Mouse (Mus musculus) ES-Bruce4 (cell line): ENCODE data around the gene Apoc4. TPM values are rescaled to one million over a fixed set of nuclear protein-coding genes. Genes with fewer than 3 reads are reported as not detected.

Experiments used
- H3K27ac ChIP-seq: 2 replicates; pipeline ENCODE4 v1.5.1; 2012; ENCODE audit warnings: low read length, inconsistent platforms; ENCODE audit not compliant: insufficient read depth
- H3K27me3 ChIP-seq: 2 replicates; pipeline ENCODE4 v1.6.1; 2012; ENCODE audit warnings: mild to moderate bottlenecking, low read length, inconsistent platforms; ENCODE audit not compliant: control insufficient read depth, poor library complexity, insufficient read depth, severe bottlenecking
- H3K36me3 ChIP-seq: 2 replicates; pipeline ENCODE4 v1.6.1; 2012; ENCODE audit warnings: inconsistent platforms, mild to moderate bottlenecking, low read length, moderate library complexity; ENCODE audit not compliant: control insufficient read depth, poor library complexity, insufficient read depth, severe bottlenecking
- H3K4me1 ChIP-seq: one replicate; pipeline ENCODE4 v1.8.1; 2011; ENCODE audit warnings: low read length; ENCODE audit not compliant: control insufficient read depth, insufficient read depth
- H3K4me3 ChIP-seq: 2 replicates; pipeline ENCODE4 v1.5.1; 2011; ENCODE audit warnings: low read depth, mild to moderate bottlenecking, low read length
- H3K9ac ChIP-seq: 2 replicates; pipeline ENCODE4 v1.6.1; 2012; ENCODE audit warnings: low read depth, mild to moderate bottlenecking, inconsistent platforms; ENCODE audit not compliant: poor library complexity, severe bottlenecking
- H3K9me3 ChIP-seq: replicated peaks from 2 replicates; pipeline ENCODE4 v1.6.1; 2012; ENCODE audit warnings: mild to moderate bottlenecking, low read length, inconsistent platforms; ENCODE audit not compliant: control insufficient read depth, poor library complexity, insufficient read depth, severe bottlenecking
- CTCF ChIP-seq: IDR thresholded peaks from one replicate; pipeline ENCODE4 v1.8.1; 2011; ENCODE audit warnings: low read depth, low read length
- EP300 ChIP-seq: IDR thresholded peaks from 2 replicates; pipeline ENCODE4 v1.6.1; 2011; ENCODE audit warnings: low read depth, low read length; ENCODE audit not compliant: insufficient read depth
- POLR2A ChIP-seq: IDR thresholded peaks from one replicate; pipeline ENCODE4 v1.8.1; 2011; ENCODE audit warnings: low read length; ENCODE audit not compliant: insufficient read depth
- polyA plus RNA-seq: library from polyadenylated mRNA; stranded (reverse); fragments of >200 nt; gene quantifications from 2 replicates; pipeline ENCODE4 v1.2.4, GENCODE M21; 2011; ENCODE audit warnings: low read depth; ENCODE audit not compliant: missing spikeins, insufficient read depth, insufficient read length

Apoc4 gene
- polyA plus RNA-seq, 1 experiment, result 1.1 TPM

DNA sequence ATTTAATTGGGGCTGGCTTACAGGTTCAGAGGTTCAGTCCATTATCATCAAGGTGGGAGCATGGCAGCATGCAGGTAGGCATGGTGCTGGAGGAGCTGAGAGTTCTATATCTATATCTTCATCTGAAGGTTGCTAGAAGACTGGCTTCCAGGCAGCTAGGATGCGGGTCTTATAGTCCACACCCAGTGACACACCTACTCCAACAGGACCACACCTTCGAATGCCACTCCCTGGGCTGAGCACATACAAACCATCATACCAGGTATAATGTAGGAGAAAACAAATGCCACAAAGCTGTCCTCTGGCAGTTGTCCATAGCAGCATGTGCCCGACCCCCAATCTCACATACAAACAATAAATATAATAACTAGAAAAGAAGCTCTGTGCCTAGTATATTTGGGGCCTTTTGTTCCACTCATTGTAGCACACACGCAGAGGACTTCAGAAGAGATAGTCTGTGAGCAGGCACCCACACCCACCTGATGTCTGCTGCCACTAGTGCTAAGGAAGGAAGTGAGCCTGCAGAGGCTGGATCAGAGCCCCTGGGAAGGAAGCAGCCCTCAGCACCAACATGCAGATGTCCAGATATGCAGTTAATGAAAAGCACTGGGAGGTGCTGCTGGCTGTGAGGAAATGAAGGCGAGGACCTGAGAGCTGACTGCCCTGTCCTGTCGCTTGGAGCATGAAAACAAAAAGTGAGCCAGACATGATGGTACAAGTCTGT, 30.1 kb downstream of the Apoc4 start:
- H3K27me3 ChIP-seq, result no peaks in the 10 kb centered on the region
- H3K4me1 ChIP-seq, result no peaks in the 10 kb centered on the region
- H3K9me3 ChIP-seq, result no peaks in the 10 kb centered on the region
- H3K36me3 ChIP-seq, result peaks cover 8% of the 10 kb centered on the region
- no peak overlapping the region for H3K9ac ChIP-seq
- H3K4me3 ChIP-seq, result no peak overlapping the region
- no peak for TF ChIP-seq CTCF
- no peak for TF ChIP-seq POLR2A
- no peak for TF ChIP-seq EP300
- H3K27ac ChIP-seq, result no peak overlapping the region; the same call in 1 of the 2 replicates

DNA sequence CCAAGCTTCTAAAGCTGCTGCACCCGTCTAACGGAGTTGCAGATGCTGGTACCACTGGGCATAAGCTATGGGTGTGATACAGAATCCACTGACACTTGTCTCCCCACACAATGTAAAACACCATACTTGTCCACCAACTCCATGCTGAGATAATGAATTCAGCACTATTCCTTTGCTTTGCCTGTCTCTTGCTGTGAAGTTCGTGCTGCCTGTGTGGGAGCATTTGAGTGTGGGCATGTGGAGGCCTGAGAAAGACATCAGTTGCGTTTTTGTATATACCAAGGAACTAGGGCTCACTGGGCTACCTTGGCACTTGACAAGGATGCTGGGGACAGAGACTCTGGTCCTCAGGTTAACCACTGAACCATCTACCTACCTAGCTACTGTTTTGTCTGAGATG, 40.1 kb downstream of the Apoc4 start:
- Histone ChIP-seq H3K27ac (peak overlapping the region; percentile 30; the same call in 1 of the 2 replicates), H3K9ac (no peak overlapping the region), H3K36me3 (peaks cover 35% of the 10 kb centered on the region), H3K9me3 (no peaks in the 10 kb centered on the region), H3K4me1 (no peaks in the 10 kb centered on the region), H3K4me3 (no peak overlapping the region), H3K27me3 (no peaks in the 10 kb centered on the region)
- TF ChIP-seq CTCF (no peak), POLR2A (no peak), EP300 (no peak)

GRCm38 (mm10) chr7:19635074-19635827, 46.0 kb downstream of the Apoc4 start:
- no peak for TF ChIP-seq EP300
- TF ChIP-seq CTCF, result no peak
- no peak for TF ChIP-seq POLR2A
- no peaks in the 10 kb centered on the region for H3K9me3 ChIP-seq
- H3K27ac ChIP-seq, result no peak overlapping the region
- no peak overlapping the region for H3K4me3 ChIP-seq
- H3K9ac ChIP-seq, result no peak overlapping the region
- H3K4me1 ChIP-seq, result no peaks in the 10 kb centered on the region
- no peaks in the 10 kb centered on the region for H3K27me3 ChIP-seq
- peaks cover 30% of the 10 kb centered on the region for H3K36me3 ChIP-seq

GRCm38 (mm10) chr7:19634591-19634990, 46.7 kb downstream of the Apoc4 start:
- Histone ChIP-seq H3K4me3 (no peak overlapping the region), H3K9ac (no peak overlapping the region), H3K4me1 (no peaks in the 10 kb centered on the region), H3K27ac (no peak overlapping the region), H3K36me3 (peaks cover 30% of the 10 kb centered on the region), H3K9me3 (no peaks in the 10 kb centered on the region), H3K27me3 (no peaks in the 10 kb centered on the region)
- TF ChIP-seq CTCF, result no peak
- no peak for TF ChIP-seq POLR2A
- TF ChIP-seq EP300, result no peak

DNA sequence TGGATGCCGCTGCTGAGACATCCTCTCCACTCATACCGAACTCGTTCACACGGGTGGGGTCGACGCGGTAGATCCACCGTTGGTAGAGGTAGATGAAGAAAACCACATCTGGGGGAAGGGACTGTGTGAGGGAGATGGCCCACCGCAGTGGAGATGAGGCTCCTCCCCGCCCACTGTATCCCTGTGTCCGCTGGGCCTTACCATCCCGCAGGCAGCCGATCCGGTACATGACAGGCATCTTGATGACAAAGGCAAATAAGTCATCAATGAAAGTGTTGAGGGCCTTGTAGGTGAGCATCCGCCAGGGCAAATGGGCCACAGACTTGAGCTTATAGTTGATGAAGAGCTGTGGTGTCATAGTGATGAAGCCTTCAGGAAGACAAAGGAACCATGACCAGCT, 47.4 kb downstream of the Apoc4 start:
- Histone ChIP-seq H3K27ac (no peak overlapping the region), H3K4me1 (no peaks in the 10 kb centered on the region), H3K9me3 (no peaks in the 10 kb centered on the region), H3K9ac (no peak overlapping the region), H3K36me3 (peaks cover 25% of the 10 kb centered on the region), H3K27me3 (no peaks in the 10 kb centered on the region), H3K4me3 (no peak overlapping the region)
- no peak for TF ChIP-seq POLR2A
- TF ChIP-seq EP300, result no peak
- TF ChIP-seq CTCF, result no peak

- no peak for TF ChIP-seq EP300
- TF ChIP-seq POLR2A, result no peak
- no peak for TF ChIP-seq CTCF
- H3K9ac ChIP-seq, result no peak overlapping the region
- no peaks in the 10 kb centered on the region for H3K9me3 ChIP-seq
- H3K36me3 ChIP-seq, result peaks cover 20% of the 10 kb centered on the region
- no peak overlapping the region for H3K27ac ChIP-seq
- no peaks in the 10 kb centered on the region for H3K4me1 ChIP-seq
- H3K27me3 ChIP-seq, result no peaks in the 10 kb centered on the region
- no peak overlapping the region for H3K4me3 ChIP-seq
Measured at GRCm38 (mm10) chr7:19633197-19633596, 48.1 kb downstream of the Apoc4 start.
